Mouse (Mus musculus) brain, embryonic 14.5 days (tissue): ENCODE results near the gene Dnmt3a.

Experiments used
- CTCF ChIP-seq: fragments of 200-500 bp; IDR thresholded peaks from 2 replicates; pipeline ENCODE4 v1.5.1; 2012; ENCODE audit warnings: inconsistent platforms, mild to moderate bottlenecking, moderate library complexity, borderline replicate concordance; ENCODE audit not compliant: insufficient read depth, insufficient read length; ENCODE audit errors: extremely low read depth
- POLR2A ChIP-seq: fragments of 200-500 bp; IDR thresholded peaks from 2 replicates; pipeline ENCODE4 v1.6.1; 2012; ENCODE audit warnings: mild to moderate bottlenecking, inconsistent platforms, borderline replicate concordance; ENCODE audit not compliant: poor library complexity, insufficient read depth, insufficient read length, severe bottlenecking; ENCODE audit errors: extremely low read depth

DNA sequence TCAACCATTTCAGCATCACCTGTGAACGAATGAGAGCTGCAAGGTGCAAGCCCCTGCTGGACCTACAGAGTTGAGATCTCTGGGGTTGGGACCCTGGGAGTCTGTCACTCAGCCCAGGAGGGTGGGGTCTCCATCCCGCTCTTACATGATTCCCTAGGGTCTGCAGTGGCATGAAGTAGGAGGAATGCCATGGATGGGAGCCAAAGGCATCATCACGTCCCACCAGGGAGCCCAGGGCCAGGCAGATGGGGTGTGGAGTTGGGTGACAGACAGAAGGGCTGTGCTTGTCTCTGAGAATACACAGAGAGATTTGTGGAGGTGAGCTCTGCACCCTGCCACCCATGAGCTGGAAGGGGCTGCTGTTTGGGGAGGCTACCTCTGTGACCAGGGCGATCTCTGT is 32.2 kb downstream of the Dnmt3a start:
- no peak for TF ChIP-seq CTCF
- no peak for TF ChIP-seq POLR2A
